Mouse (Mus musculus) forelimb bud, embryonic 11.5 days (tissue): ENCODE data around the gene Tsnax.

Experiments used
- DNase-seq: peaks from one replicate; pipeline ENCODE4 v3.0.0-alpha.2; 2012; ENCODE audit warnings: low read depth, low spot score

The Tsnax gene

GRCm38 (mm10) chr8:125043394-125043793, 30.6 kb downstream of the Tsnax start:
- DNase-seq = no peak

GRCm38 (mm10) chr8:125043935-125044334, 31.1 kb downstream of the Tsnax start:
- DNase-seq = no peak

- DNase-seq = no peak
Measured at GRCm38 (mm10) chr8:125045760-125046159, 33.0 kb downstream of the Tsnax start.

- no peak for DNase-seq
Measured at GRCm38 (mm10) chr8:125049051-125049750, 36.4 kb downstream of the Tsnax start.

- DNase-seq = no peak
Measured at GRCm38 (mm10) chr8:125049826-125050225, 37.0 kb downstream of the Tsnax start.

- peak; percentile 82 for DNase-seq
Measured at GRCm38 (mm10) chr8:125052026-125052425, 39.2 kb downstream of the Tsnax start.

- no peak for DNase-seq
Measured at GRCm38 (mm10) chr8:125053505-125054435, 41.0 kb downstream of the Tsnax start, which contains the start of gene Disc1. Disc1 (plus strand) TSS chr8:125054195.

GRCm38 (mm10) chr8:125054436-125054810, 41.6 kb downstream of the Tsnax start:
- no peak for DNase-seq

- DNase-seq = no peak
Measured at GRCm38 (mm10) chr8:125060904-125061303, 48.1 kb downstream of the Tsnax start.

- DNase-seq = no peak
Measured at GRCm38 (mm10) chr8:125065596-125065995, 52.8 kb downstream of the Tsnax start.

GRCm38 (mm10) chr8:125066913-125067595, 54.3 kb downstream of the Tsnax start:
- peak; percentile 75 for DNase-seq

GRCm38 (mm10) chr8:125067596-125067960, 54.8 kb downstream of the Tsnax start:
- DNase-seq = no peak

GRCm38 (mm10) chr8:125068146-125068905, 55.5 kb downstream of the Tsnax start:
- no peak for DNase-seq

GRCm38 (mm10) chr8:125069304-125069703, 56.5 kb downstream of the Tsnax start:
- DNase-seq = no peak

- no peak for DNase-seq
Measured at GRCm38 (mm10) chr8:125069733-125070132, 56.9 kb downstream of the Tsnax start.

- no peak for DNase-seq
Measured at GRCm38 (mm10) chr8:125074141-125074540, 61.3 kb downstream of the Tsnax start.

GRCm38 (mm10) chr8:125074581-125074980, 61.8 kb downstream of the Tsnax start:
- DNase-seq = no peak

GRCm38 (mm10) chr8:125075389-125075788, 62.6 kb downstream of the Tsnax start:
- DNase-seq = no peak

GRCm38 (mm10) chr8:125077326-125077725, 64.5 kb downstream of the Tsnax start:
- DNase-seq = no peak

GRCm38 (mm10) chr8:125078771-125079384, 66.1 kb downstream of the Tsnax start:
- DNase-seq = no peak
